Mouse (Mus musculus): ENCODE measurements around the gene Rnf44.

Gene Rnf44

DNA sequence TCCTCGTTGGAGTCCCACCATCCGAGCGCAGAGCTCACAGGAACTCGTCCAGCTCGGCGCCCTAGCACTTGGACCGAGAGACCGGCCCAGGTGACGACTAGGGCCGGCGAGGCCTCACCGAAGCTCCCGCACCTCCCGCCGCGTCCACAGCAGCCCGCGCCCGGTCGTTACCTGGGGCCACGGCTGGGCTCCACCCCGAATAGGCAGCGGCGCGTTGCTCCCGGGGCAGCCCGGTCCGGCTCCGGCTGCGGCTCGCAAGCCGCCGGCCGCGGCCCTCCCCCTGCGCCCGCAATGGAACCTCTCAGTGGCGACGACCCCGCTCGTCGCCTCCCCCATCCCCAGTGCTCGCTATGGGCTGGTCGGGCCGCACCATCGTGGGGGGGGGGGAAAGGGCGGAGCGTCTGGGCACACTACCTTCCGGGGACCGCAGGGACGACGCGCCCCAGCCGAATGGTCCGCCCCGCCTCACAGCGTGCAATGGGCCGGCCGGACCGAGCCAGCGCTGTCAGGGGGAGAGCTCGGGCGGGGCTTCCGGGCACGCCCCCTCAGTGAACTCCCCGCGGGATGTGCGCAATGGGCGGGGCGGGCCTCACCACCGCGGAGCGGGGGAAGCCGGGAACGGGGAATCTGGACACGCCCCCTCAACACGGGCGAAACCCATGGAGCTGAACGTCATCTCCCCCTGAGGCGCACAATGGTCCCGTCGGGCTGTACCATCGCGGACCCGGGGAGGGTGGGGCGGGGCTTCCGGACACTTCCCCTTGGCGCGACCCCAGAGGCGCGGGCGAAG, at the start of gene Rnf44:
Rnf44 (minus strand) TSS at position 350 of the 790 bp plus-strand sequence.
- peak; percentile 99 for DNase-seq (ENCODE audit: low spot score)

DNA sequence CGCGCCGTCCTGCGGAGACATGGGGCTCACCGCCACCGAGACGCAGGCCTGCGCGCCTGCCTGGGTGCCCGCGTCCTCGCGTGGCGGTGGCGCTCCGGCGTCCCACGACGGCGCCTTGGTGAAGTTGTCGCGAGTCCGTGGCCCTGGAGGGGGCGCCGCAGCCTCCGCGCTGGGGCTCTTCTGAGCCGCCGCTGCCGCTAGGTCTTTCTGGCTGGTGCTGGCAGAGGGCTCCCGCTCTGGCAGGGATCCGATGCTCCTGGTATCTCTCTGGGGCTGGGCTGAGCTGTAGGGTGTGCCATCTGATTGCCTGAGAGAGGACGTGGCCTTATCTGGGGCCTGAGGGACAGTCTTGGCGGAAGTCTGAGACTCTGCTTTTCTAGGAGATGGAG, 44.5 kb upstream of the Rnf44 start:
- no peak for DNase-seq (ENCODE audit: low spot score)

DNA sequence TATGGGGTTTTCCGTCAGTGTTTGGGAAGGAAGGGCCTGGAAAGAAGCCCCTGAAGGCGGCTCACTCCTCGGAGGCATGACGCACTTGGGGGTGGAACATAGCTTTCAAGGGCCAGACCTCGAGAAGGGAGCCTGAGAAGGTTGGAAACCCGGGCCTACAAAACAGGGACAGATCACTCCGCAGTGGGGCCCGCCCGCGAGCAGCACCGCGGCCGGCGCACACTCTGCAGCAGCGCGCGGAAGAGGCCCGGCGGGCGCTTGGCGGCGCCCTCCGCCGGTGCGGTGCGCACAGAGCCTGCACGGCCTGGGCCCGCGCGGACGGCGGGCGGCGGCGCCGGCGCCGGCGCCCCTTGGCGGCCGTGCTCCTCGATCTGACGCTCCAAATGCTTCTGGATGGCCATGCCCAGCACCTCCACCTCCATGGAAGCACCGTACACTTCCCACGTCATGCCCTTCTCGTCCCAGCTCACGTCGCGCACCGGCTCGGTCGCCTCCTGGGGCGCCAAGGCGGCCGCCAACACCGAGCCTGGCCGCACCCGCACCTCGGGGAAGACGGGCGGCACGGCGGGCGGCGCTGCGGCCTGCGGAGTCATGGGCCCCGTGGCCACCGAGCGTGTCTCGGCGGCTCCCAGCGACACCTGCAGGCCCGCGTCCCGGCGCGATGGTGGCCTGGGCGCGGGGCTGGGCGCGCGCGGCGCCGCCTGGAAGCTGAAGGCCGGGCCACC, 43.9 kb upstream of the Rnf44 start:
- no peak for DNase-seq (ENCODE audit: low spot score)

DNA sequence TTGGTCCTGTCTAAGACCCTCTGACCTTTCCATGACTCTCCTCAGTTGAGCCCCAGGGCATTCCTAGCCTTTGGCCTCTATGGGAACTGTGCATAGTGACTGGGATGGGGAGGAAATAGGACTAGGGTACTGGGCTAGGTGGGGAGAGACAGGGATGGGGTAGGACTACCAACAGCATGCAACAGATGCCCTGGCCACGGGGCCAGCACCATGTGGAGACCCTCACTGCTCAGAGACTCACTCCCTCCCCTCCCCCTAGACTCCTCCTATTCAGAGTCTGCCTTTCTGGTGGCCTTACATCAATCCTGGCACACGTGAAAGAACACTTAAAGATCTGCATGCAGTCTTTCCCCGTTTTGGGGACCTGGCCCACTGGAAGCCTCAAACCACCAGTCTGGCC, 43.2 kb upstream of the Rnf44 start:
- no peak for DNase-seq (ENCODE audit: low spot score)

DNA sequence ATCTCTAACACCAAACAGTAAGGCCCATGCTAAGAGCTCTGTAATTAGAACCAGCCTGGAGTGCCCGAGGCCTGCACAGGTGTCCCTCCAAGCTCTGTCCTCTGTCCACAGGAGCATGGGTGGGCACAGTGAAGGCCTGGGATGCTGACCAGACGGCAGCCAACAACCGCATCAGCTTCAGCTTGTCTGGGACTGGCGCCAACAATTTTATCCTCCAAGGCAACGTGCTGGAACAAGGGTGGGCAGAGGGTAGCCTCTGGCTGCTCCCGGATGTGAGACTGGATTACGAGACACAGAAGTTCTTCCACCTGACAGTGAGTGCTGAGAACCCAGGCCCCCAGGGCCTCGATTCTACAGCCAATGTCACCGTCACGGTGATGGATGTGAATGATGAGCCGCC, 32.4 kb upstream of the Rnf44 start:
- no peak for DNase-seq (ENCODE audit: low spot score)

DNA sequence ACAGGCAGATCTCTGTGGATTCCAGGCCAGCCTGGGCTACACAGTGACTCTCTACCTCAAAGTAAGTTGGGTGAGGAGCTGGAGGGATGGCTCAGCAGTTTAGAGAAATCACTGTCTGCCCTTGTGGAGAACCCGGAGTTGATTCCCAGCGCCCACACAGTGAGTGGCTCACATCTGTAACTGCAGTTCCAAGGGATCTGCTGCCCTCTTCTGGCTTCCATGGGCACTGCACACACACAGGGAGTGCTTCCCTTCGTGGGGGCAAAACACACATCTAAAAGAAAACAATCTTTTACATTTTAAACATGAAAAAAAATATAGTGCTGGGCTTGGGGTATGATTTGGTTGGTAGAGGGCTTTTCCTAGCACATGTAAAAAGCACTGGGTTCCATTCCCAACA, 29.4 kb upstream of the Rnf44 start:
- no peak for DNase-seq (ENCODE audit: low spot score)

DNA sequence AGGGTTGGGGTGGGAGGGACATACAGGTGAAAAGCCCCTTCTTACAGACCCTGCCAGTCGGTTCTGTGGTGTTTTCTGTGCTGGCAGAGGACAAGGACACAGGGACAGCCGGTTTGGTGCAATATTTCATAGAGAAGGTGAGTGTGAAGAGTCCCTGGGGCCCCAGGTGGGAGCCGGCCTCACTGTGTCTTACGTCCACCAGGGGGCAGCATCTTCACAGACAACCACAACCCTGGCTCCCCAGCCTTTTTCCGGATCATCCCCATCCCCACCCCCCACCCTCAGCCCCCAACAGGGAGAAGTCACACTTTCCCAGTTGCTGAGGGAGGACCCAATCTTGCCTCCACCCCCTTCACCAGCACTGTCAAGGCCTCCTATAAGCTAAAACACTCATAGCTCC, 23.2 kb upstream of the Rnf44 start:
- peak; percentile 64 for DNase-seq (ENCODE audit: low spot score)

DNA sequence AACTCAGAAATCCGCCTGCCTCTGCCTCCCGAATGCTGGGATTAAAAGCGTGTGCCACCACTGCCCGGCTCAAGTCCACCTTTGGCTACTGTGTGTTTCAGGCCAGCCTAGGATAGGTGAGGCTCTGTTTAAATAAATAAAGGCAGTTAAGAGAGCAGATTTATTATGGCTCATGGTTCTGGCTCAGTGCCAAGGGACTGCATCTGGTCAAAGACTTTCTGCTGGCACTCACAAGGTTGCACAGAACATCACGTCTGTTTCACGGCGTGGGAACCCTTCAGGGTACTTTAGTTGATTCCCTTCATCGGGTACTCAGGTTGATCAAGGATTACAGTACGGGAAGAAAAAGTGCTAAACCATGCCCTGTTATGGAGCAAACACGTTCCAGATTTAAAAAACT, 21.3 kb upstream of the Rnf44 start:
- DNase-seq (ENCODE audit: low spot score), result no peak

DNA sequence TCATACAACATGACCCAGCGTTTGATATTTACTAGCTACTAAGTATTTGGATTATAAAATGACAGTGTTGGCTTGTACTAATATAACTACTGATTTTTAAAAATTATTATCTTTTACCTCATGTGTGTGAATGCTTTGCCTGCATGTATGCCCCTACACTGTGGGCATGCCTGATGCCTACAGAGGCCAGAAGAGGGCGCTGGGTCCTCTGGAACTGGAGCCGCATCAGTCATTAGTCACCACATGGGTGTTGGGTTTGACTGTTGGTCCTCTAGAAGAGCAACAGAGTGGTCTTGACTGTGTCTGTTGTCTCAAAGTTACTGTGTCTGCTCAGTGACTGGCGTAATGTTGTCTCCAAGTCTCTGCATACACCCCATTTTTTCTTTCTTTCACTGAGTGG, 20.7 kb upstream of the Rnf44 start:
- DNase-seq (ENCODE audit: low spot score), result no peak

DNA sequence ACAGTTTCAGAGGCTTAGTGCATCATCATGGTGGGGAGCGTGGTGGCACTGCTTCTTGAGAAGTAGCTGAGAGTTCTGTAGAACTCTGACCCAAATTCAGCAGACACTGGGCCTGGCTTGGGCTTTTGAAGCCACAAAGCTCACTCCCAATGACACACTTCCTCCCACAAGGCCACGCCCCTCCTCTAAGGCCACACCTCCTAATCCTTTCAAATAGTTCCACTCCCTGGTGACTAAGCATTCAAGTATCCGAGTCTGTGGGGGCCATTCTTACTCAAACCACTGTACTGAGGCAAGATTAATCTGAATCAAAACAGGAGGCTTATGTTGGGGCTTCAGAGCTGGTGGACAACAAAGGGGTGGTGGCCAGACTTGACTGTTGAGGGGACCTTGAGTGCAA, 17.2 kb upstream of the Rnf44 start:
- DNase-seq (ENCODE audit: low spot score), result no peak

DNA sequence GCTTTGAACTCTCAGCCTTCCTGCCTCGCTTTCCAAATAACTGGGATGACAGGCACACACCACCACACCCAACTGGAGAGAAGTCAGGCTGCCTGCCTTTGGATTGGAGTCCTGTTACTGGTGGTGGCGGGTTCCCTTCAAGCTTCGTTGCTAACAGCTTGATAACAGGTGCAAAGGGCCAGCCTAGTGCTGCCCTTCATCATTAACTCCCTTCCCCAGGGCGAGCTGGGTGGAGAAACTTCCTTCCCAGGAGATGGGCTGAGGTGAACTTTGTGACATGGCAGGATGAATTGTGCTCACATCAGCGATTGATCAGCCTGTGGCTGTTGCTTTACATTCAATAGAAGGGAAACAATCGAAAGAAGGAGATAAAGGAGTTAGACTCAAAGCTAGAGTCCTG, 11.2 kb upstream of the Rnf44 start:
- DNase-seq (ENCODE audit: low spot score), result no peak

DNA sequence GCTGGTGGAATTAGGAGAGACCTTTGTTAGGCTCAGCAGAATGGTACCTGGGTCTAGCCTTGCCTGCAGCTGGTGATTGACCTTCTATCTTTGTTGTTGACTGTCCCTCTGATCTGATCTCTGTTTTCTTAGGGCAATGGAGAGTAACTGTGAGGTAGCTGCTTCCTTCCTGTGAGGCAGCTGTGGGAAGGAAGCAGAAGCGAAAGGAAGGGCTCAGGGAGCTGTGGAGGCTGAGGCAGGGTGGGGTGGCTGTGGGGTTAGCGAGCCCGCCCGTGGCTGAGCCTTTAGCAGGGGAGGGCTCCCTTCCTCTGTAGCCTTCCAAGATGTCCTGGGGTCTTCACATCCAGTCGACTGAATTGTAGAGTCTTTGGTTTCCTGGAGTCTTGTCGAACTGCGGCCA, 8.8 kb upstream of the Rnf44 start:
- no peak for DNase-seq (ENCODE audit: low spot score)

DNA sequence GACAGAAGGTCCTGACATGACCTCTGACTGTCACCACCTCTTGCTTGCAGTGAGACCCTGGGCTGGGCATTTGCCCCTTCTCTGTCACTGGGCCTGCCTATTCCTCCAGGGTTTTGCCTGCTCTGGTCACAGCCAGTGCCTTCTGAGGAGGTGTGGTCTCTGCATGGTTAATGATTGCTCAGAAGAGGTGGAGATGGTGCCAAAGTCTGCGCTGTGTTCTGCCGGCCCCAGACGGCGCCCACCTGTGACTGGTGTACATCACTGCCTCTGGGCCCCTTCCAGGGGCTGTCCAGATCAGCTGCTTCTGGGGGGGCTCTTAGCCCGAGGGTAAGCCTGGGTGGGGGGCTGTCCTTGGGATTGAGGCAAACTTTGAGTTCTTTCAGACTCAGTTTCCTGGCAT, 7.5 kb upstream of the Rnf44 start, which contains the start of gene Cdhr2:
Cdhr2 (plus strand) TSS at position 219 of the 400 bp plus-strand sequence.
- DNase-seq (ENCODE audit: low spot score), result no peak

DNA sequence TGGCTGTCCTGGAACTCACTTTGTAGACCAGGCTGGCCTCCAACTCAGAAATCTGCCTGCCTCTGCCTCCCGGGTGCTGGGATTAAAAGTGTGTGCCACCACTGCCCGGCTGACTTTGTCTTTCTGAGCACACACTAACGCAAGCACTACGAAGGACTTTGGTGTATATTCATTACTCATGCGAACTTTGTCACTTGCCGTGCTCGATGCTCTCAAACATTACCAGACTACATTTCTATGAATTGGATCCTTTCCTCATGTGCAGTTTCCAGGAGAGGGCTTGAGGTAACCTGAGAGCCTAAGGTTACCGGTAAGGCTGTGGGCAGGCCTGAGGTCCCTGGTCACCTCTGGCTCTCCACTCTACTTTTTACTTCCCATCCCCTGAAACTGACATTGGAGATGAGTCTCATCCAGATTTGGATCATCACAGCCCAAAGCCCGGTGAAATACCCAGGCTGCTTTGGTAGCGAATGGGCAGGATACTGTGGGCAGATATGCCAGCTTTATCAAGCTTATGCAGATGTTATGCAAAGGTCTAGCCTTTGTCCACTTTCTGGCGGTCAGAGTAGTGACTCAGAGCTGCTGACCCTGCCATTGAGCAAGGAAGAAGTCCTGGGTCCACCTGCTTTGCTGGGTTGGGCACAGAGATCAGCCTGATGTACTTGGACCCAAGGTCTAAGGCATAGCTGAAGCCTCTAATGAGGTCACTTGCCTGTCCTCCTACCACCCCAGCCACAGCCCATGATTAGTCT, 1.9 kb upstream of the Rnf44 start:
- no peak for DNase-seq (ENCODE audit: low spot score)

DNA sequence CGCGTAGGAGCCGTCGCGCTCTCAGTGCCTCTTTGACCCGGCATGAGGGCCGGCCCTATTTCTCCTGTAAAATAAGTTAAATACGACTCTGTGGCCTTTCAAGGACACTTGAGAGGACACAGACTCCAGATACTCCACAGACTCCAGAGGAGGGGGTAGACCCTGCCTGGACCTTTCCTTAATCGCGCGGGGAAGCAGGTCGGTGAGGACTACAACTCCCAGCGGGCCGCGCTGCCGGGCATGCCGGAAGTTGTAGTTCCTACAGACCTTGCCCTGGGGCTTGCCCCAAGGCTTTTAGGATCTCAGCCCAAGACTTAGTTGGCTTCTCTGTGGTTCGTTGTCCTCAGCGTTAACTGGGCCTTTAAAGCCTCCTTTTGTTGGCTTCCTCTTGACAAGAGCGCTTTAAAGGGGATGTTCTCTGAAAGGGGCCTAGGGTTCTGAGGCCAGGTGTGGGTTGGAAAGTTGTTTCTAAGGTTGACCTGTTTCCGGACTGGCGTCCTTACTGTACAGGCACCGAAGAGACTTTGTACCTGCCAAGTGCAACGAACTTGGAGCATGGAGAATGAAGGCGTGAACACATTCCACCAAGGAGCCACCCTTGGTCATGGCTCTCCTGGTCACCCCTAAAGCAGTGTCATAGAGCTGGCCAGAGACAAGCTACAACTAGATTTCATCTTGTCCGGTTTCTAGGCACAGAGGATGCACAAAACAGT, 797 bp upstream of the Rnf44 start:
- DNase-seq (ENCODE audit: low spot score), result peak; percentile 89

DNA sequence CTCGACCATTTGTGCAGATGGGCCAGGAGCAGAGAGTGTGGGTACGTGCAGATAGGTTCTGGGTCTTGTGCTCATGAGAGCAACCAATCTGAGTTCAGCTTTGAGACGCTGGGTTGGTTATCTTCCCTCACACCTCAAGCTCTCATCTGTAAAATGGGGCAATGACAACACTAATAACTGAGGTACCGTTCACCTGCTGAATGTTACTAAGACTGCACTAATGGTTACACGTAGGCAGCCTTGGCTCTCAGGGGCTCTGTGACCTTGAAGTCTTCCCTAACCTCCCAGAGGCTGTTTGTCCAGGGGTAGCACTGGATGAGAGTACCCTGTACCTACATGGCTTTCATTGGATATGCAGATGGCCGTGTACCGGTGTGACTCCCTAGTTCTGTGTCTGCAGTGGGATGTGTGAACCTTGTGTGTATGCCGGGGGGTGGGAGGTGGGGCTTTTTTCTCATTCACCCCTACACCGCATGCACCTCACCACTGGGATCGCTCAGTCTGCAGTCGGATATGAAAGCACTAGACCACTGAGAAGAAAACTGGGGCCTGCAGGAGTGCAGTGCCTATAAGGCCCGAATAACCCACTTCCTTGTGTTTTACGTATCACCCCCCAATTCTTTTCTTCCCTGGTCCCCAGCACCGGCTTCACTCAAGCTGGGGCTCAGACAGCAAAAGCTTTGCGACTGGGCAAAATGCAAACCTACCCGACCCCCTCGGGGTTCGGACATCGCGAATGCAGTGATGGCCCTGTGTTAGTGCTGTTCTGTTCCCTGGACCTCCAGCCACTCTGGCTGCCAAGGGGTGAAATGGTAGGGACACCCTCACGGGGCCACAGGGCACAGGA, 773 bp downstream of the Rnf44 start:
- no peak for DNase-seq (ENCODE audit: low spot score)

DNA sequence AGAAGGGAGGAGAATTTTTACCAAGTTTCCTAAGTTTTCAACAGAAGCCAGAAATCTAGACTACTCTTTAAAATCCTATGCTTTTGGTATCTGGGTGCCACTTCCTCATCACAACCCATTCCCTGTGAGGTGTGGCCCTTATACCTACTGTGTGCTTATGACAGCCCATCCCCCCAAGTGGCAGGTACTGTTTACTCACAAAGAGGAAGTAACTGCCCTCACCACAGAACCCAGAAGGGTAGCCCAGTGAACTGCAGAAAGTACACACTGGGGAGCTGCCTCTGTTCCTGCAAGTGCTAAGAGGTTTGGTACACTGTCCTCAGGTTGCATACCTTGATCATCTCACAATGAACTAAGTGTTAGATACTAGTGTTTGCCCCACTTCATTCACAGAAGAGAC, 2.0 kb downstream of the Rnf44 start:
- DNase-seq (ENCODE audit: low spot score), result no peak

DNA sequence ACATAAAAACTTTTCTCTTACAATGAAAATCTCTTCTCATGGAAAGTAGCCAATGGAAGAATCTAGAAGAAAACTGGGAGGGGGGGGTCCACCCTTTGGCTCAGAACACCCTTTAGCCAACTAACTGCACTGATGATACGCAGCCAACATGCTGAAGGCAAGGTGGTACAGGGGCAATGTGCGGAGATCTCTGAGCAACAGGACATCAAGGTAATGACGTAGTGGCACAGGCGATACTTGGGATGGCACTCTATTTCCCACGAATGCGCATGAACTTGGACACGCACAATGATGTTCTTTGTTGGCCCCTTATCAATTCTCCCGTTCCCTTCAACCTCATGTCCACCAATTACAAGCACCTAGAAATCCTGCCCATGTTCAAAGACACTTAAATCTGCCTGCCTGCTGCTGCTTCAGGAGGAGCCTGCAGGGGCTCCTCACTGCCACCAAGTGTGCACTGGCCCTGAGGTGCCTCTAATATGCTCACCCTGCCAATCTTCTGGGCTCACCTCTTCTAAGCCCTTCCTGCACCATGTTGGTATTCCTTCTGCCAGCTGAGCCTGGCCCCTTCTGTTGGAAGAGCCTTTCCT, 3.5 kb downstream of the Rnf44 start:
- DNase-seq (ENCODE audit: low spot score), result no peak

DNA sequence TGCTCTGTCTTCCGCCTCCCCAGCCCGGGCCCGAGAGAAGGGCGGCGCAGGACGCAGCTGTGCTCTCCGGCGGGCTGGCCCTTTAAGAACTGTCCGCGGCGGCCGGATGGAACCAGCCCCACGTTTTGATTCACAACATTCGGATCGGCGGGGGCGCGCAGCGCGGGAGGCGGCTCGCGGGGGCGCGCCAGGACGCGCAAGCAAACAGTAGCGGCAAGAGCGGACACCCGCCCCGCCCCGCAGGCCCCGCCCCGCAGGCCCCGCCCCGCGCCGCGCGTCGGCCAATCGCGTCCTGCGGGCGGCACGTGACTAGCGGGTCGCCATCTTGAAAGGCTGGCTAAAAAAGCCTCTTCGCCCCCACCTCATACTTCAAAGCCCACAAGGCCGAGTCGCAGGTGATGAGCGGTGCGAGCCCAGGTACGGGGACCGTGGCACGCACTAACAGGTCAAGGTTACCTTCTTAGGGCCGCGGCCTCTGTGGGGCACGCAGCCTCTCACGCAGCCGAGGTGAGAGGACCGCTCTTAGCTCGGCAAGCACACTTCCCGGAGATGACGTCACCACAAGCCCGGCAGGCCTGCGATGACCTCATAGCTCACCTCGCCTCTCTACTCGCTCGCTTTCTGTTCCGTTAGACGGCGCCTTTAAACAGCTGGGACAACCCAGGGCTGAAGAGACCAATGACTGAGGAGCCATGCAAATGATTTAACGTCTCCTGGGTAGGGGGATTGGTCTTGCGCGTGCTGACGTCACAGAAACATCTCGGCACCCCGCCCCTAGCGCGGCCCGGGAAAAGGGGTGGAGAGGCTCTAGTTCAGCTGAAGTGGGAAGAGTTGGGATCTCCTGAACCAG, 5.9 kb downstream of the Rnf44 start:
- peak; percentile 97 for DNase-seq (ENCODE audit: low spot score)

DNA sequence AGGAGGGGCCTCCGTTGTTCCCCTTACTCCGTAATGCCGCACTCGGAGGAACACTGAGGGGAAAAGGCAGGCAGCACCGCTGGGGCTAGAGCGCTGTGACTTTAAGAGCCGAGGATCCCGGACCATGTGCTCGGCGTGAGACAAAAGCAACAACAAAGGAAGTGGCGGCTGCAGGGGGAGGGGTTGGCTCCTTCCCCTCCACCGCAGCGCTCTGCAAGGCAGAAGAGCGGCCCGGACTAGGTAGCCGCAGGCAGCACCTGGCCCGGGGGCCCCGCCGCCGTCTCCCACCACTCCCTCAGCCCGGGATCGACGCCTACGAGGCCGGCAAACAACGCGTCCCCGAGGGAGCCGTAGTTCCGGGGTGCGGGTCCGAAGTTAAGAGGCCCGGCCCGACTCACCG, 6.6 kb downstream of the Rnf44 start:
- DNase-seq (ENCODE audit: low spot score), result peak; percentile 79

Data from layer of hippocampus, adult 11-12 months (tissue).